Mouse (Mus musculus): ENCODE data around the gene Nes.

The Nes gene

DNA sequence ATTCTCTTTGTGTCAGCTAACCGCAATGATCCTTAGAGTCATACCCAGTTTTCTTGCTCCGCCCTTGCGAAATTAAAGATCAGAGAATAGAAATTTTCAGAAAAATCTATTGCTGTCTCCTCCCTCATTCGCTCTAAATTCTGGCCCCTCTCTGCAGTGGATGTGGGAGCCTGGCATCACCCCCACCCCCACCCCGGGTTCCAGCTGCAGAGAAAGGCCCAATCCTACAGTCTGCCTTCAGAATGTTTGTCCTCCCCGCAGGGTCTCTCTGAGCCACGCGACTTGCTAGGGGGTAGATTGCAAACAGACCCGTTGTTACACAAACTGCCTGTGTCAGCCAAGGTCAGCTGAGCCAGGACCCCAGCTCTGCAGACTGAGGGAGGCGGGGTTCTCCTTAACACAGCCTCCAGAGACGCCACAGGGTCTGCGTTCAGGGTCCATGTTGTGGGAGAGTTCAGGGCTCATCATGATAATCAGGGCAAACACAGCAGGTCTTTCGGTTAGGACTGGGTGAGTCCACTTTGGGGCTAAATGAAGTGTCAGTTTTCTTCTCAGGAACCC lies 20.8 kb upstream of the Nes start:
- no peak for DNase-seq (ENCODE audit: low spot score in 2 of 2)

DNA sequence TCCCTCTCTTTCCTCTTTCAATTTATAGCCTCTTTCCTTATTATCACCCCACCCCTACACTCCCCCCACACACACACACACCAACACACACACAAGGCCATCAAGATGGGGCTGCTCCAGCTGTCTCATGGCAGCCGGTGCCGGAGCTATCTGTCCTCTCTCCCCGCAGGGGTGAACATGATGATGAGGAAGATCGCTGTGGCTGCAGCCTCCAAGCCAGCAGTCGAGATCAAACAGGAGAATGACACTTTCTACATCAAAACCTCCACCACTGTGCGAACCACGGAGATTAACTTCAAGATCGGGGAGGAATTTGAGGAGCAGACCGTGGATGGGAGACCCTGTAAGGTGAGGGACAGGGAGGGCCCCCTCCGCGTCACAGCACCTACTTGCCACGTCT lies 18.9 kb upstream of the Nes start:
- no peak for DNase-seq (ENCODE audit: low spot score in 2 of 2)

DNA sequence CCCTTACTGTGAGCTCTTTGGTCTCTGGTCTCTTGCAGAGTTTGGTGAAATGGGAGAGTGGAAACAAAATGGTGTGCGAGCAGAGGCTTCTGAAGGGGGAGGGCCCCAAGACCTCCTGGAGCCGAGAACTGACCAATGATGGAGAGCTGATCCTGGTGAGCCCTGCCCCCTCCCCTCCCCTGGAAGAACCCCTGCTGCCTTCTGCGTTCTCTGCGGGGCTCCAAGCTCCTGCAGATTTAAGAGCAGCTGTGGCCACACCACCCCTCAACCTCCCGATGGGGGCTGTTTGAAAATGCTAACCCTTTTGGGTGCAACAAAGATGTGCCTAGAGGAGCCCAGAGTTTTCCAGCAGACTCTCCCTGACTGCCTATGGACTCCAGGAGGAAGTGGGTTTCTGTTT lies 18.4 kb upstream of the Nes start:
- DNase-seq (ENCODE audit: low spot score in 2 of 2) = no peak

DNA sequence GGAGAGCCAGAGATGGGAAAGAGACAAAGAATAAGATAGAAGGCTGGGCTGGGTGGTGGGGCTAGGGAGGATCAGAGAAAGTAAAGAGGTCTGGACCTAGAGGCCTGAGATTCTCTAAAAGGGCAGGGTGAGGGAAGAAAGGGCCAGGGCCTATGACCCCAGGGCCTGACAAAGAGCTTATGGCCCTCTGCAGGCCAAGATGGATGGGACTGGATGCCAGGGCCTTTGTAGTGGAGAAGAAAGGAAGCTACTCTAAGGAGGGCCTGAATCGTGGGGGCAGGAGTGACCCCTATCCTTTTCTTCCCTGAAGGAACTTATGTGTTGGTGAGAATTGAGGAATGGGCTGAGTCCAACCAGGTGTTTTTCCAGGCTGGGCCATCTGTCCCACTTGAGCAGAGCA lies 12.8 kb upstream of the Nes start:
- no peak for DNase-seq (ENCODE audit: low spot score in 2 of 2)

DNA sequence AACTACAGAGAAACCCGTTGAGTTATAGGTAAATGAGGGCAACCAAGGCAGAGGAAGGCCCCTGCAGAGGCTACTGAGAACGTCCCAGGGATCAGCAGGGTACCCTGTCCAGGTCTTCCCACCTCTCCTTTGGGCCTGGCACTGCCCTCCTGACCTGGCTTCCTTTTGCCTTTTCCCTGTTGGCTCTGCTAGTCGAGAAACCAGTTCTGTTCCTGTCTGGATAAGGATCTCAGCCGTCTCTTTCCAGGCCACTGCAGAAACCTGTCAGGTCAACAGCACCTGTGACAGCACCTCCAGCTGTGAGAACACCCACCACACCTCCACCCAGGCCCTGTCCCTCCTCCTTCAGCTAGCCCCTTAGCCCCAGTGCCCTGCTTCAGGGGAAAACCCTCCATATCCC lies 12.4 kb upstream of the Nes start:
- no peak for DNase-seq (ENCODE audit: low spot score in 2 of 2)

DNA sequence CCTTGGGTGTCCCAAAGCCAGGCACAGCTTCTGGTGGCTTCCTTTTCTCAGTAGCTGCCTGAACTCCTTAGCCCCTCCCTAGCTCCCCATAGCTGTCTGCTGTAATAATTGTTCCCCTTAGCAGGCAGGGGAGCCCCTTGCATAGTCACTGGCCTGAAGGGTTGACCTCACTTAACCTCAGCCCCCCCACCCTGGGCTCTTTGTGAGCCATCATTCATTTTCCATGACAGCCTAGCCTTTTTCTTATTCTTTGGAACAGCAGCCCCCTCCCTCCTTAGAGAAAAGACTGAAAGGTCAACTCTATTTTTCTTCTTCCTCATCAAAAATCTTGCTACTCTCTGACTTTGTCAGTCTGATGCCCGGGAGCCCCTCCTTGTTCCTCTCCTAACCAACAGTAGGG lies 11.9 kb upstream of the Nes start:
- DNase-seq (ENCODE audit: low spot score in 2 of 2) = no peak

DNA sequence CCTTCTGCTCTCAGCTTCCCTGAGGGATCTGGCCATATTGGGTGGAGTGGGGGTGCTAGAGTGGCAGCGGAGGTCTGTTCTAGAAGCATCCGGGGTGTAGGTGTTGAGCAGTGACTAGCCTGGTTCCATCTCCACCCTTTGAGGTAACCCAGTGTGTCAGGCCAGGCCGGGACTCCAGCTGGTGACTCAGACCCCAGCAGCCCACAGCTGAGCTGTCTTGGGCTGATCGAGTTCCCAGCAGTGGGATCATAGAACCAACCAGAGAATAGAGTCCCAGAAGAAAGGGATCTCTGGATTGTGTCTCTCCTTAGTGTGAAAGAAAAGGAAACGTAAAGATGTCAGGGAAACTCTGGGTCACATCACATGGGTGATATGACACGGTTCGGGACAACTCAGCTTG lies 11.5 kb upstream of the Nes start:
- no peak for DNase-seq (ENCODE audit: low spot score in 2 of 2)

DNA sequence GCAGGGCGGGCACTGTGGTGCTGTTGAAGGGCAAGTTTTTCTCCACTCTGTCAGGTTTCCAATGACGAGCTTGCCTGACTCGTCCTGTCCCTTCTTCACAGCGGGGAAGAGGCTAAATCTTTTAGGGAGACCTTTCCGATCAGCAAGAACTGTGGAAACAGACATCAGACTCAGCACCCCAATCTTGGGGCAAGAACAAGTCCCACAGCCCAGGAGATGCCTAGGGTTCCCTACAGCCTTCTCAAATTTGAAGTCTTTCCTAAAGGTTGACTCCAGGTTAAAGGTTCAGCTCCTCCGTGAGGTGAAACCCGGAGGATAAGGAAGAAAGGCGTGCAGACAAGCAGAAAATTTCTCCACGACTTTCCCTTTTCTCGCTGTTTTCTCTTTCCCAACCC lies 10.7 kb upstream of the Nes start:
- DNase-seq (ENCODE audit: low spot score in 2 of 2) = no peak

DNA sequence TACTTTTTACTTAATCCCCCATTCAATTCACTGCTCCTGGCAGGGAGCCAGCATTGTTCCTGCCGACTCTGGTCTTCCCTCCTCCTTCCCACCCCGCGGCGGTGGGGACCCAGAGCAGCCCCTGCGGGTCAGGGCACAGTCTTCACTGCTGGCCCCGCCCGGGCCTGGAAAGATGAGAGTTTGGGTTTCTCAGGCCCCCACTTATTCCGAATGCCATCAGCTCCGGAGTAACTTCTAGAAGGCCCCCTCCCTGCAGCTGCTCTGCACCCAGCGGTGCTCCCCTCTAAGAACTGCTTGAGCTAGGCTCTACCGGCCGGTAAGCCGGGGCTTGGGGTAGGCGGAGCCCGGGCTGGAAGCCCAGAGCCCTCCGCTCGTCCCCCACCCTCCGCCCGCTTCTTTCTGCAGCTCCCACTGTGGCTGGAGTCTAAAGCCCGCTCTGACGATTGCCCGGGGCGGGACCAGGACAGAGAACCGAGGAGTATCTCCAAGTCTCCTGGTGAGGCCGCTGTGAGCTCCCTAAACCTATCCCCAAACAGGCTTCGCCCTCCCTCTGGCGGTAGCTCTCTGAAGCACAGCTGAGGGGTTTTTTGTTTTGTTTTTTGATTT lies 10.2 kb upstream of the Nes start:
- DNase-seq (ENCODE audit: low spot score in 2 of 2) = peak; percentile 21 to 41

DNA sequence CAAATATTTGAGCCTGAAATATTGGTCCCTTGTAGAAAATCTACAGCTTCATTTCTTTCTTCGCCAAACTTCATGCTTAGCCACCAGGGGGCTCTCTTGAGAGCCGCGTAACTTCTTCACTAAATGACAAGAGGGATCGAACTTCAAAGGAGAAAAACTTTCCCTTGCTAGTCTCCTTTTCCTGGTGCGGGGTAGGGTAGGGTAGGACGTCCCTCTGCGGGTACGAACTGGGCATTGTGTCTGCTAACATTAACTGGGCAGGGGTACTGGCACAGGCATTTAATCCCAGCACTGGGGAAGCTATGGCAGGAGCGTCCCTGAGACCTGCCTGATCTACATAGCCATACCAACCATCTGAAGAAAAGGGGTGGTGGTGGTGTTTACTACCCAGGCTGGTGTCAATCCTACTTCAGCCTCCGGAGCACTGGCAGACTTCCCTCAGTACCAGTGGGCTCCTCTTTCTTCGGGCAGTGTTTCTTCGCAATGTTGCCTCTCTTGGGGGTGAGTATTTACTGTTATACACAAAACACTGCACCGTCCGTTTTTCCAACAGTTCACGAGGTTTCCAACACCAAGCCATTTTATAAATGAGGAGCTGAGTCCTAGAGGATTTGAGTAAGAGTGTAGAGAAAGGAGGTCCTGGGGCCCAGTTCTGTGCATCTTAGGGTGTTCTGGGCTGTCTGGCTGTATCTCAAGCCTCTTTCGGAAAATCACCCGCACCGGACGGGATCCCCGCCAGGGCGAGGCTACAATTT lies 517 bp upstream of the Nes start:
- DNase-seq (ENCODE audit: low spot score in 2 of 2) = no peak

DNA sequence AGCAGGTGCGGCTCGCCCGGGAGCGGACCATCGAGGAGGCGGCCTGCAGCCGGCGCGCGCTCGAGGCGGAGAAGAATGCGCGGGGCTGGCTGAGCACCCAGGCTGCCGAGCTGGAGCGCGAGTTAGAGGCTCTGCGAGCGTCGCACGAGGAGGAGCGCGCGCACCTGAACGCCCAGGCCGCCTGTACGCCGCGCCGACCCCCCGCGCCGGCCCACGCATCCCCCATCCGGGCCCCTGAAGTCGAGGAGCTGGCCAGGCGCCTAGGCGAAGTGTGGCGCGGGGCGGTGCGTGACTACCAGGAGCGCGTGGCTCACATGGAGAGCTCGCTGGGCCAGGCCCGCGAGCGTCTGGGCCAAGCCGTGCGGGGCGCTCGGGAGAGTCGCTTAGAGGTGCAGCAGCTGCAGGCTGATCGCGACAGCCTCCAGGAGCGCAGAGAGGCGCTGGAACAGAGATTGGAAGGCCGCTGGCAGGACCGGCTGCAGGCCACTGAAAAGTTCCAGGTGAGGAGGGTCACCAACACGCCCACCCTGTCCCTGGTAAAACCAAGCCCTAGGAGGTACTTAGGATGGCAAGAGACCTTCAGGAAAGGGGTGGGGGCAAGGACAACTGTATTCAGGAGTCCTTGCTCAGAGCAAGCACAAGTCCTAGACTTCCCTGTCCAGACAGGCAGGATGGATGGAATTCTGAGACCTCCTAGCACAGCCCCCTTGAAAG lies 768 bp downstream of the Nes start:
- DNase-seq (ENCODE audit: low spot score in 2 of 2) = no peak

DNA sequence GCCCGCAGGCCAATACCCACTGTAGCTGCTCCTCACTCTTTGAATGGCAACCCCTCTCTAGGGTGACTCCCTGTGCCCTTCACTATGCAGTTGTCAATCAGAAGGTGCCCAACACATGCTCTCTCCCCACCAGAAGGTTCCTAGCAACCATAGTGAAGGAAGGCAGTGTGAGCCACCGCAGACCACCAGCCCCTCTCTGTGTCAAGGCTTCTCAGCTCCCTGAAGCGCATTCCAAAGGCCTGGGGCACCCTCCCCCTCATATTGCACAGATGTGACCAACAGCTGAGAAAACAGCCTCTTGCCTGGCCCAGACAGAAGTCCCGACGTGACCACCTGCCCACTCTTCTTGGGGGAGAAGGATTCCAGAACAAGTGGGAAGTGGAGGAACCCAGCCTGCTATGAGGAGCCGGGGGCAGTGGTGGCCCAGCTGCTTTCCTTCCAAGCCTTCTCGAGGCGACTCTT lies 1.4 kb downstream of the Nes start:
- no peak for DNase-seq (ENCODE audit: low spot score in 2 of 2)

DNA sequence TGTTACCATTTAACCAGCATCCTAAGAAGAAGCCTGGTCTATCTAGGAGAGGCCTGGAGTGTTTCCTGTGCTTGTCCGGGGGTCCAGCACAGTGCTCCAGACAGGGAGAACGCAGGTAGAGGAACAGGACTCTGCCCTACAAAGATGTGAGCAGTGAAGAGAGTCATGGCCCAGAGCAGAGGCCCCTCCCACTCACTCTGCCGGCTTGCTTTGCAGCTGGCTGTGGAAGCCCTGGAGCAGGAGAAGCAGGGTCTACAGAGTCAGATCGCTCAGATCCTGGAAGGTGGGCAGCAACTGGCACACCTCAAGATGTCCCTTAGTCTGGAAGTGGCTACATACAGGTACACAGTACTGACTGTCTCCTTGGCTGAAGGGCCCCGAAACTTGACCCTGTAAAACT lies 1.9 kb downstream of the Nes start:
- no peak for DNase-seq (ENCODE audit: low spot score in 2 of 2)

DNA sequence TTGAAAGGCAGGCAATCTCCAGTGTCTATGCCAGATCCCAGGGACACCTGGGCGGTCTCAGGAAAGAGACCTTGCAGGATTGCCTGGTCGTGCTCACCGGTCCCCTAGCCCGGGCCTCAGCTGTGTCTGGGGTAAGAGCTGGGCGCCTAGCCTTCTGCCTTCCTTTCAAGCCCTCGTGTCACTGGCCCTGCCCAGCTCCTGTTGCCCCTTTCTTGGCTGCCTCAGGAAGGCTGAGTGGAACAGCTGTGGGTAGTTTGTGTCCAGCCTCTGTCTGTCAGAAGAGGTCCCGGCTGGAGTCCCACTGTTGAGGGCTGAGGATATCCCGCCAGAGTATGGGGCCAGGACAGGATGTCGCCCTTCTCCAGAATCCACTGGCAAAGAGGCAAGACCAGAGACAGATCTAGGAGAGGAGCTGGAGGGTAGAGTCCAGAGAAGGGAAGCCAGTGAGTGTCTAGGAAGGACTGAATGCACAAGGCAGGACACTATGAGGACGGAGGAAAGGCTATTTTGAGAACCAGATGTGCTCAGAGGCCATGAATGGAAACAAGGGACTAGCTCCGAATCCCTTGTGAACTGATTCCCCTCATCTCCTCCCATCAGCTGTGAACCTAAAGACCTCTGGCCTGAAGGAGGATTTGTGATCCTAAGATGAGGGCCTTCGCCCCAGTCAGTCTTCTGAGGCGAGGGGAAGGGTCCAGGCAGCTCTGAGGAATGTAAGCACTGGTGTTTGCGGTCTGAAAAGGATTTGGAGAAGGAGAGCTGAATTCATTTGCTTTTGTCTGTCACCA lies 2.9 kb downstream of the Nes start:
- no peak for DNase-seq (ENCODE audit: low spot score in 2 of 2)

DNA sequence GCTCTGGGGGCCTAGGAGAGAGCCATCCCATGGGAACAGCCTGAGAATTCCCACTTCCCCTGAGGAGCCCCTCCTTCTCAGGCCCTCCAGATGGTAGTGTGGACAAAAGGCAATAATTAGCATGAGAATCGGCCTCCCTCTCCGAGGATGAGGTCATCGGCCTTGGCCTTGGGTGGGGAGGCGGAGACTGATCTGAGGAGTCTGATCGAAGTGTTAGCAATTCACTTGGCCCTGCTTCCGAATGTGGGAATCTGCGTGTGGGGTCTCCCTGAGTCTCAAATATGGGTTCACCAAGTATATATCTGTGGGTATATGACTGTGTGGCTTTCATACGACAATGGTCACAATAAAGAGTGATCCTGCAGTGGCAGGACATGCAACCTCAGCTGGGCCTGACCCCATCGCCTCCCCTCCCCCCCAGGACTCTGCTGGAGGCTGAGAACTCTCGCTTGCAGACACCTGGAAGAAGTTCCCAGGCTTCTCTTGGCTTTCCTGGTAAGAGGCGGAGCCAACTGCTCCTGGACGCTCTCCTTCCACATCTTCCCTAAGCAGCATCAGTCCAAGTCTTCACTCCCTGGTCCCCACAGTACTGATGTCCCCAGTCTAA lies 3.6 kb downstream of the Nes start:
- no peak for DNase-seq (ENCODE audit: low spot score in 2 of 2)

DNA sequence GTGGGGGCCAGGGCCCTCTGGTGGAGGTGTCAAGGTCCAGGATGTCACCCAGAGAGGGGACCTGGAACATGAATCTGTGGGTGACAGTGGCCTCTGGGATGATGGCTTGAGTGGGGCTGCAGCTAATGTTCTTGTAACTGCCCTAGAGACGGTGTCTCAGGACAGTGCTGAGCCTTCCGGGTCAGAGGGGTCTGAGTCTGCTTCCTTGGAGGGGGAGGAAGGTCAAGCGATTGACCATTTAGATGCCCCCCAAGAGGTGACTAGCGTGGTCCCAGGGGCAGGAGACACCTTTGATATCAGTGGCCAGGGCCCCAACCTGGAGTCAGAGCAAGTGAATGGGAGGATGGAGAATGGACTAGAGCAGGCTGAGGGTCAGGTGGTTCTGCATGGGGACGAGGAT lies 8.6 kb downstream of the Nes start:
- DNase-seq (ENCODE audit: low spot score in 2 of 2) = no peak

DNA sequence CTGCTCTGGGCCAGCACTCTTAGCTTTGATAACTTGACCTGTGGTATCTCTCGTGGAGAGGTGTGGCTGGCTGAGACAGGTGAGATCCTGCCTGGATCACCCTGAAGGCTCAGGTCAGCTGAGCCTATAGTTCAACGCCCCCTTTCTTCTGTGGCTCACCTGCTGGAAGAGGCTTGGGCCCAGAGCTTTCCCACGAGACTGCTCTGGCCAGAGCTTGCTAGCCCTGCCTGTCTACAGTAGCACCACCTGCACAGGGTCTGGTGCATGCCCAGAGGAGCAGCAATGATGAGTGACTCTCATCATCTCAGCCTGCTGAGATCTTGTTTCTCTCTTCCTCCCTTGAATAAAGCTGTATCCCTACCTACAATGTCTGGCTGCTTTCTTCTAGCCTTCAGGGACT lies 9.2 kb downstream of the Nes start:
- DNase-seq (ENCODE audit: low spot score in 2 of 2) = no peak

DNA sequence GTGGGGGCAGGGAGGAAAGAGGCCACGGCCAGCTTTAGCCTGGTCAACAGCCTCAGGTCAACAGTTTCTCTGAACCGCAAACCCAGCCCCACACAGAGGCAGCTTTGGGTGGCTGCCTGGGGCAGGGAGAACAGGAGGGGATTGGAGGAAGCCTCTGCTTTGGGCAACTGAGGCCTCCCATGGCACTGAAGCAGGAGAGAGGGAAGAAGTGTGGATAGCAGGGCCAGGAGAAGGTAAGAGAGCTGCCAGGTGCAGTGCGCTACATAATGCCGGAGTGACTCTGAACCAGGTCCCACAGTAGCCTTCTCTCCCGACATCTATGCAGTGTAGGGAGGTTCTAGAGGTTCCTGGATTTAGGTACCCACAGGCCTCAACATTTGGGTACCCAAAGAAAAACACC lies 9.8 kb downstream of the Nes start:
- DNase-seq (ENCODE audit: low spot score in 2 of 2) = no peak

DNA sequence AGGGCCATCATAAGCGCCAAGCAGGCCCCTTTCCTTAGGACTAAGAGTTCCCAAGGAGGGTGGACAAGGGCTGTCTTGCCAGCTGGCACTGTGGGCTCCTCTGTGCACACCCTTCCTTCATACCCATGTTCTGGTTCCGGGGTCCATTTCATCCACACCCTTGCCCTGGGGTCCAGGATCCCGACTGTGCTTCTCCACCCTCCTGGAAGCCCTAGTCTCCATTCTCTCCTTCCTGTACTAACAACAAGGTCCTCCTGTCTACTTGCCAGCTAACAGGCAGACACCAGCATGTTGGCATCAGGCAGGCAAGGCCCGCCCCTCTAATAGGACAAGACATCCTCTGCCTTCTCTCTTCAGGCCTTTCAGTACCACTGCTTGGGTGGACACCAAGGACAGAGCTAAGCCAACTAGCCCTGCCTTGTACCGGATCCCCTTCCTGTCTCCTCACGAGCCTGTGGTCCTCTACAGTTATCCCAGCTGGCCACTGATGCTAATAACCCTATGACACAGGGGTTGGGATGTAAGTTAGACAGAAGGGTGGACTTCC lies 10.4 kb downstream of the Nes start:
- no peak for DNase-seq (ENCODE audit: low spot score in 2 of 2)

DNA sequence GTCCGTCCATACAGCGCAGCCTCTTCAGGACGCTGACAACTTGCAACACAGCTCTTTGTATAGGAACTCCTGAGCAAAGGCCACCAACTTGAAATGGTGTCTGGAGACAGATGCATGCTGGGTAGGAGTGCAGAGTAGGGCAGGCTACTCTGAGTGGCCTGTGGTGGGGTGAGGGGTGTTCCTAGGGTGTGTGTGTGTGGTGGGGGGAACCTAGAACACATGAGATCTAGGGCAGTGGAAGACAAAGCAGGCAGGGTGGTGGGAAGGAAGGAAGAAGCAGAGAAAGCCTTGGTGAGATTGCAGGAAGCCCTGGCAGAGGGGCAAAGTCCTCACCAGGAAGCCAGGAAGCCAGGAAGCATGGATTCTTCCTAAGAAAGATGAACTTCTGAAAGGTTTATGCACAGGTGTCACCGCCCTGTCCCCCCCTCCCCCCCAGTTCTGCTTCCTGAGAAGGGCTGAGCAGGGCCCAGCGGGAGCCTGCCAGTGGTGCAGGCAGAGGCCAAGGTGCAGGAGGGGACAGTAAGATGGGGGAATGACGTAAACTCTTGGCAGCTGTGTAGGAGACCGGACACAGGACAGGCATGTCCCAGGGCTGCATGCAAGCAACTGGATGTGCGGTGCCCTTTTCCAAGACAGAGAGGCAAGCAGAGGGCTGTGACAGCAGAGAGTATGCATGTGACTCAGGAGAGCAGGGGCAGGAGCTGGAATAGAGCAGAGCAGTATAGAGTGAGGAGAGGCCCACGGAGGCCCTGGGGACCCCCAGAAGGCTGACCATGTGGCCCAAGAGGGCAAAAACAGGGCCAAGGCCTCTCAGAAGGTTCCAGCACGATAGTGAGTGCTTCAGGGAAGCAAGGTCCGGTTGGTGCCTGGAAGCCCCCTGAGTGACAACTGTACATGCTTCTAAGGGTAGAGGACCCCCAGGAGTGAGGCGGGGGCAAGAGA lies 11.3 kb downstream of the Nes start:
- DNase-seq (ENCODE audit: low spot score in 2 of 2) = no peak

Data from spleen, postnatal 14 days (tissue).